Comparison of ENCODE assay signal across 10 mouse cellular contexts in the genomic region with DNA sequence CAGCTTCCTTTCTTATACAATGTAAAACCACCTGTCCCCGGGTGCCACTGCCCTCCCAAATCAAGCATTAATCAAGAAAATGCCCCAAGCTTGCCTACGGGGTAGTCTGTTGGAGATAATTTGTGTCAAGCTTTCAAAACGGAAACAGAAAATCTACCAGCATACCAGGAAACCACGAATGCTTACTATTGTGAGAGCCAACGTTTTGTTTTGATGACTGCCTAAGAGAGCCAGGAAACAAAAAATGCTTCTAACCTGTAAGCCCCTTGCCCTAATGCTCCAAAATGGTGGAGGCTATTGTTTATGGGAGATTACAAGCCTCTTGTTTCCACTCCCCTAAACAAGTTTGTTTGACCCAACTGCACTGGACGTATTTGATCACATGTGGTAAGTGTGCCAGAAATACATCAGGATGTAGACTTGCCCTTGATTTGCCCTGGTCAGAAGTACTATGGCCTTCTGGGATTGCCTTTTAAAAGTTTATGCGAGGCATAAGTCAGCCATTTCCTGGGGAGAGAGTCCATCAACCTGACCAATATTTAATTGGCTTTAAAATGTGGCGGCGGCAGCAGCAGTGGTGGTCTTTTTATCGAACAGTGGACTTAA.
DNase-seq lines count a peak whose midpoint lies in the region; ATAC-seq and TF ChIP-seq lines count a peak whose summit lies in the region.
"Had no signal": no experiment of that assay in that cellular context is flagged by ENCODE, and none has a peak within 500 bp of the region (broad histone marks: within the 10 kb centered on the region; RNA-seq: fewer than 3 reads in every experiment).

No protein-coding gene starts in this region.

- intact Hi-C loops in heart, postnatal 36 days (cut with DNase I): no loop called here

- no peaks in the 10 kb centered on the region for H3K27me3 ChIP-seq in neural tube, embryonic 13.5 days
- H3K27me3 ChIP-seq in intestine, postnatal 0 days (replicated peaks; ENCODE audit: control insufficient read depth, insufficient read depth, low read length): no peaks in the 10 kb centered on the region
- H3K27me3 ChIP-seq: heart, embryonic 12.5 days had no signal

- 65% methylated on average over 10 of the region's 10 CpGs for WGBS in neural tube, embryonic 13.5 days
- WGBS in intestine, postnatal 0 days: 74% methylated on average over 10 of the region's 10 CpGs

- H3K4me2 ChIP-seq in neural tube, embryonic 13.5 days: peak overlapping the region; percentile 36
- H3K4me2 ChIP-seq in intestine, postnatal 0 days (replicated peaks; ENCODE audit: low read depth): no peak overlapping the region
- H3K4me2 ChIP-seq: heart, embryonic 12.5 days had no signal

- no peaks in the 10 kb centered on the region for H3K9me3 ChIP-seq in neural tube, embryonic 13.5 days
- no peaks in the 10 kb centered on the region for H3K9me3 ChIP-seq in intestine, postnatal 0 days (ENCODE audit: control insufficient read depth)
- H3K9me3 ChIP-seq: forebrain, embryonic 10.5 days; heart, embryonic 12.5 days had no signal

- DNase-seq in heart, adult 11 months: peak; percentile 83
- DNase-seq in heart, postnatal 36 days: no peak
- DNase-seq in neural tube, embryonic 10.5 days (ENCODE audit: extremely low spot score, low spot score): no peak
- DNase-seq in naive thymus-derived CD4-positive, alpha-beta T cell, adult 2 months (ENCODE audit: low read depth): peak; percentile 64
- DNase-seq in retina, postnatal 1 day: no peak

- no peak for TF ChIP-seq POLR2A in cortical plate, adult 2 months (IDR thresholded peaks at IDR 0.05; ENCODE audit: extremely low read depth, insufficient read depth, low read length)

- H3K4me3 ChIP-seq in neural tube, embryonic 13.5 days: no peak overlapping the region
- peak overlapping the region; percentile 18; the same call in 1 of the 2 replicates for H3K4me3 ChIP-seq in cortical plate, adult 2 months (ENCODE audit: insufficient read depth, low read length)
- H3K4me3 ChIP-seq in intestine, postnatal 0 days (ENCODE audit: low read depth, low read length): no peak overlapping the region
- H3K4me3 ChIP-seq: forebrain, embryonic 10.5 days; heart, embryonic 12.5 days had no signal

- no peak for TF ChIP-seq CTCF in cortical plate, adult 2 months (IDR thresholded peaks at IDR 0.05; ENCODE audit: extremely low read depth, insufficient read depth, low read length)
- TF ChIP-seq CTCF in intestine, postnatal 0 days (IDR thresholded peaks at IDR 0.05; ENCODE audit: low read depth): no peak

- no peaks in the 10 kb centered on the region for H3K36me3 ChIP-seq in neural tube, embryonic 13.5 days
- H3K36me3 ChIP-seq in intestine, postnatal 0 days (ENCODE audit: control insufficient read depth, insufficient read depth): no peaks in the 10 kb centered on the region
- H3K36me3 ChIP-seq: forebrain, embryonic 10.5 days; heart, embryonic 12.5 days had no signal

- H3K9ac ChIP-seq in neural tube, embryonic 13.5 days: no peak overlapping the region
- no peak overlapping the region for H3K9ac ChIP-seq in intestine, postnatal 0 days (ENCODE audit: low read depth, low read length)
- H3K9ac ChIP-seq: heart, embryonic 12.5 days had no signal

- ATAC-seq in neural tube, embryonic 13.5 days (ENCODE audit: low read depth): no peak; the same call in 1 of the 2 replicates
- no peak for ATAC-seq in intestine, postnatal 0 days

- 0 out of 2 replicates have a peak overlapping the region, but pooled peaks have one; percentile 3 for H3K27ac ChIP-seq in neural tube, embryonic 13.5 days (replicated peaks)
- no peak overlapping the region for H3K27ac ChIP-seq in cortical plate, adult 2 months (ENCODE audit: insufficient read depth, low read length)
- no peak overlapping the region for H3K27ac ChIP-seq in intestine, postnatal 0 days (ENCODE audit: low read depth, low read length)
- H3K27ac ChIP-seq: forebrain, embryonic 10.5 days had no signal

- peaks cover 19% of the 10 kb centered on the region for H3K4me1 ChIP-seq in neural tube, embryonic 13.5 days (replicated peaks)
- H3K4me1 ChIP-seq in cortical plate, adult 2 months (ENCODE audit: control insufficient read depth, insufficient read depth, low read length): no peaks in the 10 kb centered on the region
- H3K4me1 ChIP-seq in intestine, postnatal 0 days (replicated peaks; ENCODE audit: control insufficient read depth, insufficient read depth, low read length): no peaks in the 10 kb centered on the region
- H3K4me1 ChIP-seq: forebrain, embryonic 10.5 days had no signal

Comparison
In these comparisons a context has a peak if more than half of its experiments do, and no peak if none do; other contexts are left out.
1. DNase-seq: peak in heart, adult 11 months (single experiment) and naive thymus-derived CD4-positive, alpha-beta T cell, adult 2 months (single experiment); none in heart, postnatal 36 days (0 of 2), neural tube, embryonic 10.5 days (single experiment) and retina, postnatal 1 day (single experiment).